Mouse (Mus musculus) liver, embryonic 13.5 days (tissue): ENCODE data around the gene Dpysl4. TPM values are rescaled to one million over a fixed set of nuclear protein-coding genes. Genes with fewer than 3 reads are reported as not detected.

Source experiments
- ATAC-seq: fragments of 200-750 bp; cut with Nextera tagmentation; 2 replicates; pipeline ENCODE4 v1.8.0; 2017; ENCODE audit warnings: low read depth, mild to moderate bottlenecking, moderate number of reproducible peaks, moderate library complexity
- DNase-seq: peaks from one replicate; pipeline ENCODE4 v3.0.0; 2022
- H3K27ac ChIP-seq: fragments of 300-500 bp; sonication (generic); 2 replicates; pipeline ENCODE4 v1.5.1; 2015; ENCODE audit warnings: moderate library complexity, mild to moderate bottlenecking, inconsistent platforms
- H3K27me3 ChIP-seq: fragments of 300-500 bp; sonication (generic); 2 replicates; pipeline ENCODE4 v1.6.1; 2015; ENCODE audit warnings: mild to moderate bottlenecking, inconsistent platforms
- H3K36me3 ChIP-seq: fragments of 300-500 bp; sonication (generic); 2 replicates; pipeline ENCODE4 v1.6.1; 2015; ENCODE audit warnings: mild to moderate bottlenecking, inconsistent platforms
- H3K4me1 ChIP-seq: fragments of 300-500 bp; sonication (generic); replicated peaks from 2 replicates; pipeline ENCODE4 v1.6.1; 2015; ENCODE audit warnings: inconsistent platforms
- H3K4me2 ChIP-seq: fragments of 300-500 bp; sonication (generic); 2 replicates; pipeline ENCODE4 v1.6.1; 2015; ENCODE audit warnings: inconsistent platforms, mild to moderate bottlenecking, moderate library complexity
- H3K4me3 ChIP-seq: fragments of 300-500 bp; sonication (generic); replicated peaks from 2 replicates; pipeline ENCODE4 v1.5.1; 2015; ENCODE audit warnings: mild to moderate bottlenecking, inconsistent platforms
- H3K9ac ChIP-seq: fragments of 300-500 bp; sonication (generic); 2 replicates; pipeline ENCODE4 v1.6.1; 2015; ENCODE audit warnings: mild to moderate bottlenecking, inconsistent platforms
- H3K9me3 ChIP-seq: fragments of 300-500 bp; sonication (generic); replicated peaks from 2 replicates; pipeline ENCODE4 v1.6.1; 2016; ENCODE audit warnings: inconsistent platforms
- WGBS: fragments of 180-500 bp; shearing (Covaris S2); methylation state at CpG from one replicate; pipeline ENCODE4 v1.1.7; 2015; ENCODE audit not compliant: insufficient replicate concordance; 5-methylcytosine and 5-hydroxymethylcytosine counted together
- polyA plus RNA-seq: library from polyadenylated mRNA; unstranded; fragments of >200 nt; fragmentation: Nextera tagmentation; extraction: Ambion mirVana; gene quantifications from 2 replicates; pipeline ENCODE4 v1.2.1, GENCODE M21; 2015

The Dpysl4 gene
- polyA plus RNA-seq, 1 experiment from 2014 or later, result 0.86 TPM

DNA sequence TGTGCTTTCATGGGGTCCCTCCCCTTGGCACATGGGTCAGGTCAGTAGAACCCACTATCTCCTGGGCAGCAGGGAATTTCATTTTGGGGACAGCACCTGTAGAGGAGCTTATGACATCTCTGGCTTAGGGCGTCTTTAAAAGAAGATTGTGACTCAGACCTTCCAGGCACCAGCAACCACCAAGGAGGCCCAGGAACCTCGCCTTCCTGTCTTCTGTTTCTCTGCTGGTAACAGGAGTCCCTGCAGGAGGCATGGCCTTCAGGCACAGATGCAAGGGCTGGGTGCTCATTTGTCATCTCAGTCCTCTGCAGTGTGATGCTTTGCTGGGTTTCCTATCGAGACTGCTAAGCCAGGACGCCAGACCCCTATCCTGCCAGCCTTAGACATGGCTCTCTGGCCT lies 43.2 kb downstream of the Dpysl4 start:
- no peaks in the 10 kb centered on the region for H3K27me3 ChIP-seq
- ATAC-seq, result no peak
- no peak overlapping the region for H3K27ac ChIP-seq
- DNase-seq, result no peak
- no peaks in the 10 kb centered on the region for H3K9me3 ChIP-seq
- no peaks in the 10 kb centered on the region for H3K4me1 ChIP-seq
- H3K36me3 ChIP-seq, result no peaks in the 10 kb centered on the region
- 43% methylated on average over 4 of the region's 4 CpGs for WGBS
- no peak overlapping the region for H3K4me3 ChIP-seq
- H3K4me2 ChIP-seq, result no peak overlapping the region
- no peak overlapping the region for H3K9ac ChIP-seq

DNA sequence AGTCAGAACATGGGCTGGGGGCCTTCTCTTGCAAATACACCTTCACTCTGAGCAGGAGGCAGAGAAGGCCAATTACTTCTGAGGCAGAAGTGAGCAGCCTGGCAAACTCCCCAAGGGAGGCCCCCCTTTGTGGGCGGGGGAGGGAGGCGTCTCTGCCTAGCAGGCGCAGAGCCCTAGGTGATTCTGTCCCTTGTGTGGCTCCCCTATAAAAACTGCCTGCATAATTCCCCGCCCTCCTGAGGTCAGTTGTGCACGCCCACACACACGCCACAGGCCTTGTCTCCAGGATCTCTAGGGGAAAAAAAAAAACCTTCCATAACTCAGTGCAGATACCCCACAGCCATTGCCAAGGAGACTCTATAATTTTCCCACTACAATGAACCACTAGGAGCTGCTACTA lies 44.6 kb downstream of the Dpysl4 start:
- H3K4me3 ChIP-seq, result no peak overlapping the region
- H3K9ac ChIP-seq, result no peak overlapping the region
- H3K36me3 ChIP-seq, result no peaks in the 10 kb centered on the region
- H3K27me3 ChIP-seq, result no peaks in the 10 kb centered on the region
- no peak overlapping the region for H3K4me2 ChIP-seq
- DNase-seq, result no peak
- H3K9me3 ChIP-seq, result no peaks in the 10 kb centered on the region
- no peaks in the 10 kb centered on the region for H3K4me1 ChIP-seq
- H3K27ac ChIP-seq, result no peak overlapping the region
- no peak for ATAC-seq
- 47% methylated on average over 6 of the region's 6 CpGs for WGBS

DNA sequence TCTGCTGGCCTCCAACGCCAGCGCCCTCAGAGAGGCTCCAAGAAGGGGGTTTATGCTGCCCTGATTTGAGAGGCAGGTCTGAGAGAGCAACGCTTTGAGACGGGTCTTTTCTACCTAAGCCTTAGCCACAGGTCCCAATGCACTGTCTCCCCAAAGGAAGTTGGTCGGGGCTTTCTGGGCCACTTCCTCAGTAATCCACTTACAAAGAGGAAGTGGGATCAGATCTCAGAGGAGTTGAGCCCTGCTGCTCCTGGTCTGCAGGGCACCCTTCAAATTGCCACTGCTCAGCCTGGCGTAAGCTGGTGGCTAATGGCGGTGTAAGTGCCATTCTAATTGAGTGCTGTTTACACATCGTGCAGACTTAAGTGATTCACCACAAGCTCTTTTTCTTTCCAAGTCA lies 45.7 kb downstream of the Dpysl4 start:
- Histone ChIP-seq H3K4me2 (no peak overlapping the region), H3K4me3 (no peak overlapping the region), H3K9me3 (no peaks in the 10 kb centered on the region), H3K9ac (no peak overlapping the region), H3K27ac (no peak overlapping the region), H3K4me1 (no peaks in the 10 kb centered on the region), H3K36me3 (no peaks in the 10 kb centered on the region), H3K27me3 (no peaks in the 10 kb centered on the region)
- no peak for ATAC-seq
- 31% methylated on average over 8 of the region's 8 CpGs for WGBS
- DNase-seq, result no peak

DNA sequence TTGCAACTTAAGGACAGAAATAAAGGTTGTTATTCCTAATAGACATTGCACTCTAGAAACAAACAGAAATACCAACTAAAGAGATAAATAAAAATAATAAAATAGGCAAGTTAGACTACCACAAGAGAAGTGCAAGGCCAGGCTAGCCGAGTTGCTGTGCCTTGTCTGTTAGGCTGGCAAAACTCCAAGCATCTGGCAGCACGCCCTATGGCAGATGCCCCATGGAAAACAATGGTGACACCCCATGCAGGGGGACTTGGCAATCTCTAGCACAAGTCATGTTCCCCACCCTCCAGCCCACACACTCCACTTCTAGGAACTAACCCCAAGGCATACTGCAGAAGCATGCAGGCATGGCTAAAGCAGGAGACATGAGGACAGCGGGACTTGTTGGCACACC lies 47.6 kb downstream of the Dpysl4 start:
- no peaks in the 10 kb centered on the region for H3K9me3 ChIP-seq
- WGBS, result 56% methylated on average over 3 of the region's 3 CpGs
- H3K4me1 ChIP-seq, result no peaks in the 10 kb centered on the region
- H3K27me3 ChIP-seq, result no peaks in the 10 kb centered on the region
- ATAC-seq (no peak), DNase-seq (no peak)
- no peak overlapping the region for H3K27ac ChIP-seq
- H3K9ac ChIP-seq, result no peak overlapping the region
- no peak overlapping the region for H3K4me2 ChIP-seq
- no peak overlapping the region for H3K4me3 ChIP-seq
- H3K36me3 ChIP-seq, result no peaks in the 10 kb centered on the region

DNA sequence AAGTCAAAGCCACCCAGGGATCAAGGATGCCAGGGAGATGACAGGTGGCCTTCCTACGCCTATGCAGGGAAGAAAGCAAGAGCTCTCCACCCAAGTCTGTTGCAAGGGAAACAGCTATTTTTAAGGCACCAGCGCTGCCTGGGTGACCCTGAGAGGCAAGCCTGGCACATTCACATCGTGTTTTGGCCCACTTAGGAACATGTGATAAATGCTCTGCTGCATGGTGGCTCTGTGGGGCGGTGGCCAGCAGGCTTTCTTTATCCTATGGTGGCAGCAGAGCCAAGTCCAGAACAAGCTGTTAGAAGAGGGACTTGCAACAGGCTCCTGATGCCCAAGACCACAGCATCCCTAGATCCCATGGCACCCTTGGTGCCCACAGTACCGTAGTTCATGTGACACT lies 49.4 kb downstream of the Dpysl4 start:
- H3K27ac ChIP-seq, result no peak overlapping the region
- H3K27me3 ChIP-seq, result no peaks in the 10 kb centered on the region
- no peak overlapping the region for H3K4me3 ChIP-seq
- WGBS, result 66% methylated on average over 5 of the region's 5 CpGs
- no peak overlapping the region for H3K9ac ChIP-seq
- no peak for ATAC-seq
- H3K4me1 ChIP-seq, result no peaks in the 10 kb centered on the region
- no peaks in the 10 kb centered on the region for H3K36me3 ChIP-seq
- H3K9me3 ChIP-seq, result no peaks in the 10 kb centered on the region
- no peak overlapping the region for H3K4me2 ChIP-seq
- DNase-seq, result no peak

DNA sequence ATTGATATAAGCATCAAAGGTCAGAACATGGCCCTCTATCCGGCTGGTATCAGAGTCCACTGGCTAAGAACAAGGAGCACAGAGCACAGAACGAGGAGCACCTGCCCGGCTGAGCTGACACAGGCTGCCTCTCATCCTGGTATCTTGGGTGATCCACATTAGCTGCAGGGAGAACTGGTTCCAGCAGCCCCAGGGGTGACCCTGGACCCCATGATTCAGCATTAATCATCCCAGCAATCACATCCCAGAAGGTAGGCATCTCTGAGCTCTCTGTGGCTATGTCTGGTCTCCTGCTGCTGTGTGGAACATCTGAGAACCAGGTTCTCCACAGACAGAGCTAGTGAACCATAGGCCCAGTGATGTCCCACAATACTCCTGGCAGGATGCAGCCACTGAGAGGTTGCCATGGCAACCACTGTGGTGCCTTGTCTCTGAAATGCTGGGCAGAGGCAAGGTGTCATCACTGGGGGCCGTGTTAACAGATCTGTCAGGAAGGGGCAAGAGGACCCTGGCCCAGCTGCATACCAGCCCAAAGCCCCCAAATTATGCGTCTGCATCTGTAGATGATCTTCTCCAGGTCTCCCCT lies 51.2 kb downstream of the Dpysl4 start:
- no peak for DNase-seq
- no peak for ATAC-seq

DNA sequence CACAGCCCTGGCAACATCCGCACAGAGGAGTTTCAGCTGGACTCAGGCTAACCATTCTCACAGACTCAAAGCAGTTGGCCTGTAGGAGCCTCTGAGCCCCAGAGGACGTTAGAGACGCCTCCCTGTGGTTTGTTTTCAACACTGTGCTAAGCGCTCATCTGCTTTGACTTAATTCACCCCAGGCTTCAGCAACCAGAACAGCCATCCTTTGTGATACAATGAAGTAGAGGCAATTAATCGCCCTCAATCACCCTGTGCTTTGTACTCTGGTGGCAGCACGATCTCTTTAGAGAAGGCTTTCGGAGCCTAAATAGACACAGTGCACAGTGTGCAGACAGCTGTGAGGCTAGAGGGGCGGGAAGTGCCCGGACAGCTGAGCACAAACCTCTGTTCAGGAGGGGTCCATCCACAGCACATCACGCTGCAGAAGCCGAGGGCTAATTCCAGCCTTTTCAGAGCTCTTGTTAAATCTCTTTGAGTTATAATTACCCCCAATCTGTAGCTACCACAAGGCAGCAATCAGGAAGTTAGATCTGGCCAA lies 54.2 kb downstream of the Dpysl4 start:
- no peaks in the 10 kb centered on the region for H3K4me1 ChIP-seq
- H3K9ac ChIP-seq, result no peak overlapping the region
- H3K27ac ChIP-seq, result no peak overlapping the region
- H3K9me3 ChIP-seq, result no peaks in the 10 kb centered on the region
- no peak for ATAC-seq
- H3K27me3 ChIP-seq, result no peaks in the 10 kb centered on the region
- H3K4me2 ChIP-seq, result no peak overlapping the region
- H3K4me3 ChIP-seq, result no peak overlapping the region
- 42% methylated on average over 11 of the region's 11 CpGs for WGBS
- no peaks in the 10 kb centered on the region for H3K36me3 ChIP-seq
- no peak for DNase-seq

More for the DNA sequence above, 51.2 kb downstream of the Dpysl4 start:
- no peaks in the 10 kb centered on the region for H3K9me3 ChIP-seq
- no peaks in the 10 kb centered on the region for H3K27me3 ChIP-seq
- no peak overlapping the region for H3K4me2 ChIP-seq
- 52% methylated on average over 5 of the region's 5 CpGs for WGBS
- no peak overlapping the region for H3K27ac ChIP-seq
- no peak overlapping the region for H3K9ac ChIP-seq
- H3K4me1 ChIP-seq, result no peaks in the 10 kb centered on the region
- H3K36me3 ChIP-seq, result no peaks in the 10 kb centered on the region
- H3K4me3 ChIP-seq, result no peak overlapping the region

DNA sequence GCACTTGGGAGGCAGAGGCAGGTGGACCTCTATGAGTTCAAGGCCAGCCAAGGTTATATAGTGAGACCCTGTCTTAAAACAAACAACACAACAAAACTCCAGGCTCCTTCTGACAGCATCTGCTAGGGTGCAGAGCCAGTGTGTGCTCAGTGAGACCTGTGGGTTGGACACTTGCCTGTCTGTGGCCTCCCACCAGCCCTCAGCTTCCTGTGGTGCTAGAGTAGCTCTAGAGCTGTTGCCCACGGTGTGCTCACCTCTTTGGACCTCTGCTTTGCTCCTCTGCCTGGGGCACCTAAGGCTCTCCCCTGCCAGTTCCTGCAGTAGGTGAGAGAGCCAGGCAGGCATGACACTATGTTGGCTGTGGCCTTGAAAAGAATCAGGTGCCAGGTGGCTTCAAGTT lies 58.0 kb downstream of the Dpysl4 start:
- H3K9me3 ChIP-seq, result no peaks in the 10 kb centered on the region
- WGBS, result 40% methylated on average over 1 of the region's 1 CpGs
- H3K27me3 ChIP-seq, result no peaks in the 10 kb centered on the region
- no peak overlapping the region for H3K4me2 ChIP-seq
- DNase-seq (no peak), ATAC-seq (no peak)
- no peak overlapping the region for H3K9ac ChIP-seq
- no peaks in the 10 kb centered on the region for H3K4me1 ChIP-seq
- no peak overlapping the region for H3K4me3 ChIP-seq
- no peaks in the 10 kb centered on the region for H3K36me3 ChIP-seq
- no peak overlapping the region for H3K27ac ChIP-seq

DNA sequence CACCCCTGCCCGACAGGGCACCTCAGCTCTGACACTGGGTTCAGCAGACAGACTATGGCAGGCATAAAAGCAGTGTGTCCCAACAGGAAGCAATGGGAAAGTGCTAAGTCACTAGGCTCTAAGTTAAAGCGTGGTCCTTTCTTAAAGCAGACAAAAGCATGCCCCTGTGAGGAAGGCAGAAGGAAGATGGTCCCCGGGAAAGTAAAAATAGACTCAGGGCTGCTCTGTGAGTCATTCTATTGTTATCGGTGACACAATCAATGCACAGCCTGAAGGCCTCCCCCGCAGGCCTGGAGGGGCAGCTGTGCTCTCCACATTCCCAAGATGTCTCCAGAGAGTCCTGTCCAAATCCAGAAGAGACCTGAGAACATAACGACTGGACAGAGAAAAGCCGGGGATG lies 60.1 kb downstream of the Dpysl4 start:
- WGBS, result 25% methylated on average over 7 of the region's 7 CpGs
- no peak overlapping the region for H3K27ac ChIP-seq
- no peak overlapping the region for H3K9ac ChIP-seq
- H3K4me2 ChIP-seq, result no peak overlapping the region
- no peak overlapping the region for H3K4me3 ChIP-seq
- no peak for ATAC-seq
- no peaks in the 10 kb centered on the region for H3K9me3 ChIP-seq
- H3K27me3 ChIP-seq, result peaks cover 7% of the 10 kb centered on the region; the same call in 1 of the 2 replicates
- H3K4me1 ChIP-seq, result no peaks in the 10 kb centered on the region
- DNase-seq, result no peak
- no peaks in the 10 kb centered on the region for H3K36me3 ChIP-seq

DNA sequence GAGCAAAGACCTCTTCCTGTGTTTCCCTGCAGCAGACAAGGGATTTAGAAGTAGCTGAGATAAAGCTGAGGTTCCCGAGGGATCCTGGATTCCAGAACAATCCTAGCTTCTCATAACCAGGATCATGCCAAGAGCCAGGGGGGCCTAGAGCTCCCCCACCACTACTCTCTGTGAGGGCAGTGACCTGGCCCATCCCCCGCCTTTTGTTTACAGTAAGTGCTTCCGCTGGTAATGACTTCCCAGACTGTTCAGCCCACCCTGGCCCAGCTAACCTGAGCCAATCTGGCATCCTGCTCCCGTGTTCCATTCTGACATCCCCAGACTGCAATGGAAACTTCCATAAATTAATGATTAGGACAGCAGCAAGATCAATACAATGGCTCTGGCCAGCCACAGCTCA lies 61.6 kb downstream of the Dpysl4 start:
- Histone ChIP-seq H3K4me3 (no peak overlapping the region), H3K27me3 (peaks cover 9% of the 10 kb centered on the region; the same call in 1 of the 2 replicates), H3K9ac (no peak overlapping the region), H3K4me1 (no peaks in the 10 kb centered on the region), H3K4me2 (no peak overlapping the region), H3K27ac (no peak overlapping the region), H3K9me3 (no peaks in the 10 kb centered on the region), H3K36me3 (no peaks in the 10 kb centered on the region)
- WGBS, result 27% methylated on average over 4 of the region's 4 CpGs
- no peak for DNase-seq
- ATAC-seq, result no peak

DNA sequence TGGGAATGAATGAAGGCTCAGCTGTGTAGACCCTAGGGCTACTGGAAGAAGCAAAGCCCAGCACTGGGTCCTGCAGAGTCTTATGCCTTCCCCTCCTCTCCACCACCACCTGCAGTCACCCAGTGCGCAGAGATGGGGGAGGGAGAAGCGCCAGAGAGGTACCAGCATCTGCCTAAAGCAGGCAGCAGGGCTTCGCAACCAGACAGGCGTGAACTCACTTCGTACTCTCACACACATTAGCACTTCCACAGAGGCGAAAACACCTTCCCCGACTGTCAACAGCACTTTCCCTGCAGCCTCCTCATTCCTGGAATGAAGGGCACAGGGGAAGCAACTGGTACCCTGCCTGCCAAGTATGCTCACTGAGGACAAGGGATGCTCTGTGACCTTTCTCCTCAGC lies 63.6 kb downstream of the Dpysl4 start:
- Histone ChIP-seq H3K4me1 (no peaks in the 10 kb centered on the region), H3K27ac (no peak overlapping the region), H3K4me2 (no peak overlapping the region), H3K9ac (no peak overlapping the region), H3K36me3 (no peaks in the 10 kb centered on the region), H3K9me3 (no peaks in the 10 kb centered on the region), H3K27me3 (peaks cover 9% of the 10 kb centered on the region; the same call in 1 of the 2 replicates), H3K4me3 (no peak overlapping the region)
- DNase-seq (no peak), ATAC-seq (no peak)
- 27% methylated on average over 7 of the region's 7 CpGs for WGBS

DNA sequence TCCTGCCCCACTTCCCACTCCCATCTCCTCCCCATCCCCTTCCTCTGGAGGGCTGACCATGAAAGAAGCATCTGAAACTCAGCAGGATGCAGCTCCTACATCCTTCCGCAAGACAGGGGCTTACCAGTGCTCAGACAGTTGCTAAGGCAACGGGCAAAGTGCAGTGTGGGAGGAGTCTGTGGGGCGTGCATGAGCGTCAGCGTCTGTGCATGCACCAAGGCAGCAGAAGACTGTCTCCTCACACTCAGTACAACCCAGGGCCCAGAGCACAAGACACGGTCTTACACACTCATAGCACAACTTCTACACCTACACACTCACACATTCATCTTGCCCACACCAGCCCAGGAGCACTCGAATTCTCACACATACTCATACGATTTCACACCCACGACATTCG lies 65.3 kb downstream of the Dpysl4 start:
- Histone ChIP-seq H3K9ac (no peak overlapping the region), H3K9me3 (no peaks in the 10 kb centered on the region), H3K27ac (no peak overlapping the region), H3K4me1 (no peaks in the 10 kb centered on the region), H3K4me2 (no peak overlapping the region), H3K27me3 (peaks cover 9% of the 10 kb centered on the region; the same call in 1 of the 2 replicates), H3K4me3 (no peak overlapping the region), H3K36me3 (no peaks in the 10 kb centered on the region)
- DNase-seq (no peak), ATAC-seq (0 out of 2 replicates have a peak, but pooled peaks have one; percentile 34)
- 31% methylated on average over 10 of the region's 10 CpGs for WGBS
